Mouse (Mus musculus) heart, postnatal 25 days (tissue): ENCODE measurements around the gene Nr0b2. TPM values are rescaled to one million over a fixed set of nuclear protein-coding genes. Genes with fewer than 3 reads are reported as not detected.

Source experiments
- DNase-seq: peaks from one replicate; pipeline ENCODE4 v3.0.0; 2022; ENCODE audit warnings: low spot score
- intact Hi-C: fragments of 180-260 bp; cut with DNase I; formaldehyde crosslinking; loops from one replicate; pipeline ENCODE4 v1.15.1; 2025
- microRNA-seq: library from miRNA; unstranded; fragments of <30 nt; microRNA quantifications from one replicate; pipeline ENCODE4 v1.2.0, GENCODE M21; 2022
- total RNA-seq, 2 experiments: library from RNA; stranded (reverse); gene quantifications; 2 replicates each; pipeline ENCODE4 v1.2.3; 2021

The Nr0b2 gene
- total RNA-seq, 2 experiments from 2014 or later: 18.1 to 20.0 TPM

DNA sequence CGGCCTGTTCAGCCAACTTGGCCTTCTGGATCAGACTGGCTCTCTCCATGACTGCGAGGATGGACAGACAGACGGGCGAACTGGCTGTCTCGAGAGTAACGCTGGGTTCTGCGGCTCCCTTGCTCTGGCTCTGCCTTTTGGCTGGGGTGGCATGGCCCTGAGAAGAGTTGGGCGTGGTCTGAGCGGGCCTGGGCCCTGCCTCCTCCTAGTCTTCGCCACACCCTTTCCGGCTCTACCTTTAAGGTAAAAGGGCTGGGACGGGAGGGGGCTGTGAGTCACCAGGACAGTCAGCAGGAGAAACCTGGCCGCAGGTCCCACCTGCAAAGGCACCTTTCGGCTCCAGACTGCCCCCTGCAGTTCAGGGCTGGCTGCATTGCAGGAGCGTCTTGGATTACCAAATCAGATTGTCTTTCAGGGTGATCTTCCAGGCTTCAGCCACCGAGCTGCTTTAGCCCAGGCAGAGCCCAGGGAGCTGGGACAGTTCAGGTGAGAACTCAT is 48.6 kb downstream of the Nr0b2 start, which contains the start of gene Sfn:
TSS of gene Sfn (minus strand) at position 448 of the 498 bp plus-strand sequence.
- intact Hi-C loops: no loop called here
- DNase-seq: no peak

DNA sequence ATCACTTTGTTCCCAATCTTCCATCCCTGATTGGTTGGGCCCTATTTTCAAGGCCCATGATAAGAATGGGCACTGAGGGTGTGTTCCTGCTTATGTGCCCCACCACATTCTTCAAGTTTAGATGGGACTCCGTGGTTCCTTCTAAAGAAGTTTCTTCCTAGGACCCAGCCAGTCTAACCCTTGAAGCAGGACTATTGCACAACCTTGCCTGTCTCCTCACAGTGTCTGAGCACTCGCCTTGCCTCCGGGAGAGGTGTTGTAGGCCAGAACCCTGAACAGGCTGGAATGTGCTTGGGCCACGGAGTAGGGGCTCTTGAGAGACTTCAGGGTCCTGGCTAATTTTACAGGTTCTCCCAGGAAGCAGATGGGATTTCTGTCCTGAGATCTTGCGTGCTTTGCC is 49.9 kb downstream of the Nr0b2 start:
- intact Hi-C loops: no loop called here
- no peak for DNase-seq

DNA sequence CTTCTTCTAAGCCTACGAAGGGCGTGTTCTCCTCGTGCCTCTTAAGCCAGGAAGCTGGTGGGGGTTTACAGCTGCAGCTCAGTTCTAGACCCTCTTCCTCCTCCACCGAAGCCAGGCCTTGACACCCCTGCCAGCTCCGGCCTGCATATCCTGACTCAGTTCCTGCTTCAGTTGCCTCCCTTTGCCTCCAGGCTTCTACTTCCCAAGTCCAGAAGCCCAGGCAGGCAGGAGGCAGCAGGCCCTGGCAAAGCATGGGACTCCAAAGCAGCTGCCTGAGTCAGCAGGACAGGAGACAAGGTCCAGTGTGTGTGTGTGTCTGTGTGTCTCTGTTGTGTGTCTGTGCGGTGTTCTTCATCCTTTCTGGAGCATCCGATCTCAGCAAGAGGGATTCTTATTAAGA is 51.0 kb downstream of the Nr0b2 start:
- intact Hi-C loops: no loop called here
- no peak for DNase-seq

DNA sequence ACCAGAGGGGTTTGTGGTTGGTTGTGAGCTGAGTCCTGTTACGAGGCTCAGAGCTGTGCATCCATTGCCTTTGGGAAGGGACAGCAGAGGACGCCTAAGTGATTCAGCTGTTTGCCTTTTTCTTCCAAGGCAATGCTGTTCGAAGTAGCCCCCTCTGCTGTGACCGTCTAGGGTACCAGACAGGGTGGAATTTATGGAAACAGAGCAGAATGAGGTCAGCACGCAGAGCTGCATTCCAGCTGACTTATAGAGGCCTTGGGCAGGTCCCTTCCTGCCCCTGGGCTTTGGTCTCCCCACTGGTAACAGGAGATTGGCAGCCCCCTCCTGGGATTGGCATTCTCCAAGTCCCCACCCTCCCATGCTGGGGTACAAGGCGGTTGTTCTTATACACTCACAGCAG is 51.7 kb downstream of the Nr0b2 start:
- no peak for DNase-seq
- intact Hi-C loops: no loop called here

DNA sequence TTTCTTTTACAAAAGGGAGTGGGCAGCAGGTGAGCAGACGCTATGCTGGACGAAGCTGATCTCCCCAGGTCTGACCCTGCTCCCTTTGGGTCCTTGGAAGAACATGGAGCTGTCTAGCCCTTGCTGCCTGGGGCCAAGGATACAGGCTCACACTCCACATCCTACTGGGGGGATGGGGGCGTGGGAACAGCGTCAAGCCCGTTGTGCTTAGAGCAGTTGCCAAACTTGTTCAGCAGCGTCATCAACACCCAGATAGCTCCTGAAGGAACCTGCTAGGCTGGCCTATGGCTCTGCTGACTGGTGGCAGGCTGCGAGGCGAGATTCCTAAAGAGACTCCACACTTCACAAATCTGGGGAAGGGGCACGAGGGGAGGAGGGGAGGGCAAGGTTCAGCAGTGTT is 52.2 kb downstream of the Nr0b2 start:
- DNase-seq: no peak
- intact Hi-C loops: no loop called here

Small RNA genes lying within 50 kb of the gene (microRNA-seq; reads per million reads assigned to microRNA genes)
- not detected for gene Gm23158

Other genes with a start within 250 kb of the Nr0b2 start
- 10 to 100 TPM; 81.2 to 82.7 TPM for gene Wdtc1, start 199.9 kb upstream of the Nr0b2 start, total RNA-seq
- gene Slc9a1, start 183.7 kb upstream of the Nr0b2 start, total RNA-seq: 10 to 100 TPM; 16.3 to 20.0 TPM
- 1 to 10 TPM; 2.5 to 4.0 TPM for gene Tent5b, start 73.2 kb upstream of the Nr0b2 start, total RNA-seq
- gene Trnp1, start 54.8 kb upstream of the Nr0b2 start, total RNA-seq: 1 to 10 TPM; 2.2 to 4.3 TPM
- gene Kdf1, start 34.4 kb upstream of the Nr0b2 start, total RNA-seq: not detected
- 10 to 100 TPM; 66.9 to 67.9 TPM for gene Nudc, start 7.4 kb upstream of the Nr0b2 start, total RNA-seq
- gene Gpatch3, start 21.4 kb downstream of the Nr0b2 start, total RNA-seq: 1 to 10 TPM; 4.7 to 5.3 TPM
- gene Gpn2, start 31.0 kb downstream of the Nr0b2 start, total RNA-seq: 1 to 10 TPM; 6.4 to 6.8 TPM
- gene Sfn, start 48.8 kb downstream of the Nr0b2 start, total RNA-seq: 1 to 10 TPM; 1.5 TPM
- gene Zdhhc18, start 96.8 kb downstream of the Nr0b2 start, total RNA-seq: 10 to 100 TPM; 18.7 to 20.1 TPM
- 10 to 100 TPM; 10.6 to 11.2 TPM for gene Pigv, start 119.3 kb downstream of the Nr0b2 start, total RNA-seq
- 10 to 100 TPM; 35.4 to 42.2 TPM for gene Arid1a, start 203.4 kb downstream of the Nr0b2 start, total RNA-seq